Mouse (Mus musculus) sigmoid colon, adult 10 weeks (tissue): ENCODE results near the gene Vmn2r86. TPM values are rescaled to one million over a fixed set of nuclear protein-coding genes. Genes with fewer than 3 reads are reported as not detected.

Experiments used
- polyA plus RNA-seq: library from polyadenylated mRNA; stranded (reverse); fragments of 350-450 nt; fragmentation: Illumina TruSeq; extraction: RNeasy Lipid Tissue Mini Kit (QIAGEN cat#74804); gene quantifications from one replicate; pipeline ENCODE4 v1.2.3, GENCODE M21; 2014; ENCODE audit warnings: low read depth, low replicate concordance

Gene Vmn2r86
- not detected for polyA plus RNA-seq

DNA sequence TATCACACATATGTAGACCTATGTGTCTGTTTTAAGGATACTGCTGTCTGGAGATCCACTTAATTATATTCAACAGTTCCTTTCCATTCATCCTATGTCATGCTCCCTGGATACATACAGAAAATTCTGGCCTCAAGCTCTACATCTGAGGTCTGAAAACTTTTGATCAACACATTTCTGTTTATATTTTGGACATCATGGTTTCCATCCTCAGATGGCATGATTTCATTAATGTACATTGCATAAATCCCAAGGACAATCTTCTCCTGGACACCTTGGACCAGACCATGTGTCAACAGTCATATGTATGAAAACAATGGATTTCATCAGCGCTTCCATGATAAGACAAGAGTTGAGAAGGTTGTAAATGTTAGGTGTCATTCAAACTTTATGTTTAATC lies at the start of gene Vmn2r86:
TSS of gene Vmn2r86 (minus strand) at position 101 of the 400 bp plus-strand sequence.

DNA sequence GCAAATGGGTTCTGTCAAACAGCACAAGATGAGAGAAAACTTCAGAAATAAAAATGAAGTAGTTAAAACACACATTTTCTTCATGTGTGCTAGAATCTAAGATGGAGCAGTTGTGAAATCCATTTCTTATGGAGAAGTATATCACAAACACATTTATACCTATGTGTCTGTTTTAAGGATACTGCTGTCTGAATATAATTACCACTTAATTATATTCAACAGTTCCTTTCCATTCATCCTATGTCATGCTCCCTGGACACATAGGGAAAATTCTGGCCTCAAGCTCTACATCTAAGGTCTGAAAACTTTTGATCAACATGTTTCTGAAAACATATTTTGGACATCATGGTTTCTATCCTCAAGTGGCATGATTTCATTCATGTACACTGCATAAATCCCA lies 41.4 kb upstream of the Vmn2r86 start, which contains the start of gene Vmn2r87:
TSS of gene Vmn2r87 (minus strand) at position 101 of the 400 bp plus-strand sequence.

DNA sequence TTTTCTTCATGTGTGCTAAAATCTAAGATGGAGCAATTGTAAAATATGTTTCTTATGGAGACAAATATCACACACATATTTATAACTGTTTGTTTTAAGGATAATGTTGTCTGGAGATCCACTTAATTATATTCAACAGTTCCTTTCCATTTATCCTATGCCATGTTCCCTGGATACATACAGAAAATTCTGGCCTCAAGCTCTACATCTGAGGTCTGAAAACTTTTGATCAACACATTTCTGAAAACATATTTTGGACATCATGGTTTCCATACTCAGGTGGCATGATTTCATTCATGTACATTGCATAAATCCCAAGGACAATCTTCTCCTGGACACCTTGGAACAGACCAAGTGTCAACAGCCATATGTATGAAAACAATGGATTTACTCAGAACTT lies 26.2 kb downstream of the Vmn2r86 start, which contains the start of gene Vmn2r85:
TSS of gene Vmn2r85 (minus strand) at position 101 of the 400 bp plus-strand sequence.

DNA sequence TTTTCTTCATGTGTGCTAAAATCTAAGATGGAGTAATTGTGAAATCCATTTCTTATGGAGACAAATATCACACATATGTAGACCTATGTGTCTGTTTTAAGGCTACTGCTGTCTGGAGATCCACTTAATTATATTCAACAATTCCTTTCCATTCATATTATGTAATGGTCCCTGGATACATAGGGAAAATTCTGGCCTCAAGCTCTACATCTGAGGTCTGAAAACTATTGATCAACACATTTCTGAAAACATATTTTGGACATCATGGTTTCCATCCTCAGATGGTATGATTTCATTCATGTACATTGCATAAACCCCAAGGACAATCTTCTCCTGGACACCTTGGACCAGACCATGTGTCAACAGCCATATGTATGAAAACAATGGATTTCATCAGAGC lies 61.6 kb downstream of the Vmn2r86 start, which contains the start of gene Vmn2r84:
TSS of gene Vmn2r84 (minus strand) at position 101 of the 400 bp plus-strand sequence.

Other genes with a start within 250 kb of the Vmn2r86 start
- gene Olfr827, start 241.6 kb downstream of the Vmn2r86 start, polyA plus RNA-seq, result not detected
- gene Neurod4, start 175.8 kb downstream of the Vmn2r86 start, polyA plus RNA-seq, result not detected
- 3.0 TPM for gene Tespa1, start 133.2 kb downstream of the Vmn2r86 start, polyA plus RNA-seq
- gene Vmn2r84, start 61.7 kb downstream of the Vmn2r86 start, polyA plus RNA-seq, result not detected
- not detected for gene Vmn2r85, start 26.3 kb downstream of the Vmn2r86 start, polyA plus RNA-seq
- gene Vmn2r87, start 41.3 kb upstream of the Vmn2r86 start, polyA plus RNA-seq, result not detected